In genomic region chr1:125519107-125519611, GRCm38 (mm10) we compare ENCODE assay signal across 9 mouse cellular contexts. TPM values are rescaled to one million over a fixed set of nuclear protein-coding genes. Genes with fewer than 3 reads are reported as not detected.
A peak's percentile ranks its signal among the peaks of the same experiment; 100 is the strongest.
DNase-seq lines count a peak whose midpoint lies in the region; ATAC-seq and TF ChIP-seq lines count a peak whose summit lies in the region.
"Had no signal": no experiment of that assay in that cellular context is flagged by ENCODE, and none has a peak within 500 bp of the region (broad histone marks: within the 10 kb centered on the region; RNA-seq: fewer than 3 reads in every experiment).

No protein-coding gene starts in this region.

- peak; percentile 57 for TF ChIP-seq CTCF in lung, embryonic 14.5 days (IDR thresholded peaks at IDR 0.05; ENCODE audit: low read depth)

- no peaks in the 10 kb centered on the region for H3K9me3 ChIP-seq in kidney, embryonic 15.5 days (replicated peaks)
- H3K9me3 ChIP-seq in lung, embryonic 14.5 days (ENCODE audit: low read depth, low read length): no peaks in the 10 kb centered on the region
- H3K9me3 ChIP-seq in hindbrain, embryonic 11.5 days (ENCODE audit: control insufficient read depth, low read length): no peaks in the 10 kb centered on the region
- H3K9me3 ChIP-seq: limb, embryonic 12.5 days had no signal

- H3K4me2 ChIP-seq in kidney, embryonic 15.5 days: no peak overlapping the region
- H3K4me2 ChIP-seq in lung, embryonic 14.5 days: no peak overlapping the region
- H3K4me2 ChIP-seq in hindbrain, embryonic 11.5 days (replicated peaks; ENCODE audit: low read depth, low read length): no peak overlapping the region
- H3K4me2 ChIP-seq: limb, embryonic 12.5 days had no signal

- no peak overlapping the region for H3K9ac ChIP-seq in kidney, embryonic 15.5 days
- no peak overlapping the region for H3K9ac ChIP-seq in lung, embryonic 14.5 days
- H3K9ac ChIP-seq in hindbrain, embryonic 11.5 days (ENCODE audit: low read depth, low read length): no peak overlapping the region
- H3K9ac ChIP-seq: limb, embryonic 12.5 days had no signal

- H3K27ac ChIP-seq in kidney, embryonic 15.5 days: no peak overlapping the region
- no peak overlapping the region for H3K27ac ChIP-seq in lung, embryonic 14.5 days (ENCODE audit: low read depth)
- H3K27ac ChIP-seq in hindbrain, embryonic 11.5 days (ENCODE audit: low read depth, low read length): no peak overlapping the region
- H3K27ac ChIP-seq: limb, embryonic 12.5 days had no signal

- H3K4me1 ChIP-seq in kidney, embryonic 15.5 days: no peaks in the 10 kb centered on the region
- H3K4me1 ChIP-seq in lung, embryonic 14.5 days (ENCODE audit: insufficient read depth): no peaks in the 10 kb centered on the region
- no peaks in the 10 kb centered on the region for H3K4me1 ChIP-seq in hindbrain, embryonic 11.5 days (replicated peaks; ENCODE audit: control insufficient read depth, insufficient read depth, low read length)
- H3K4me1 ChIP-seq: limb, embryonic 12.5 days had no signal

- DNase-seq in kidney, adult 11 months: peak; percentile 82
- peak; percentile 53 for DNase-seq in adipocyte (ENCODE audit: low spot score)
- peak; percentile 38 for DNase-seq in induced T-regulatory cell, adult 2 months (ENCODE audit: low read depth)
- DNase-seq in lung, embryonic 14.5 days: no peak
- DNase-seq in testis, postnatal 14 days (ENCODE audit: low spot score): peak; percentile 10
- no peak for DNase-seq in hindbrain, embryonic 11.5 days (ENCODE audit: low spot score)
- DNase-seq in left cerebral cortex, adult 18-20 months (ENCODE audit: low spot score in 2 of 2): no peak

- no peaks in the 10 kb centered on the region for H3K36me3 ChIP-seq in kidney, embryonic 15.5 days
- no peaks in the 10 kb centered on the region for H3K36me3 ChIP-seq in lung, embryonic 14.5 days (ENCODE audit: insufficient read depth)
- H3K36me3 ChIP-seq in hindbrain, embryonic 11.5 days (ENCODE audit: control insufficient read depth, insufficient read depth, low read length): no peaks in the 10 kb centered on the region
- H3K36me3 ChIP-seq: limb, embryonic 12.5 days had no signal

- no peaks in the 10 kb centered on the region for H3K27me3 ChIP-seq in kidney, embryonic 15.5 days
- H3K27me3 ChIP-seq in lung, embryonic 14.5 days (ENCODE audit: insufficient read depth, low read length): no peaks in the 10 kb centered on the region
- H3K27me3 ChIP-seq in hindbrain, embryonic 11.5 days (ENCODE audit: control insufficient read depth, insufficient read depth, low read length): no peaks in the 10 kb centered on the region
- H3K27me3 ChIP-seq: limb, embryonic 12.5 days had no signal

- no peak for ATAC-seq in kidney, embryonic 15.5 days (replicated peaks; ENCODE audit: low FRiP score)
- ATAC-seq in lung, embryonic 14.5 days (ENCODE audit: insufficient read depth): peak; percentile 35; the same call in 1 of the 2 replicates
- ATAC-seq in hindbrain, embryonic 11.5 days (ENCODE audit: low FRiP score): no peak

- no peak overlapping the region for H3K4me3 ChIP-seq in kidney, embryonic 15.5 days (replicated peaks)
- no peak overlapping the region for H3K4me3 ChIP-seq in lung, embryonic 14.5 days (ENCODE audit: low read depth, low read length)
- no peak overlapping the region for H3K4me3 ChIP-seq in hindbrain, embryonic 11.5 days (ENCODE audit: low read depth, low read length)
- H3K4me3 ChIP-seq: limb, embryonic 12.5 days had no signal

- 63% methylated on average over 5 of the region's 5 CpGs for WGBS in kidney, embryonic 15.5 days
- WGBS in lung, embryonic 14.5 days: 35% methylated on average over 5 of the region's 5 CpGs
- WGBS in hindbrain, embryonic 11.5 days: 61% methylated on average over 5 of the region's 5 CpGs

RNA-seq across cellular contexts. Expression of gene Slc35f5, which starts 41.2 kb away (rescaled TPM):
- polyA plus RNA-seq in kidney, embryonic 15.5 days (2015; fragmentation: Nextera tagmentation; extraction: Ambion mirVana): 51.9 and 53.0 TPM in 2 replicates
- 43.4 and 44.8 TPM in 2 replicates for polyA plus RNA-seq in lung, embryonic 14.5 days (2014; fragmentation: Nextera tagmentation; extraction: Ambion mirVana)
- polyA plus RNA-seq in hindbrain, embryonic 11.5 days (2014; fragmentation: Nextera tagmentation; extraction: Ambion mirVana): 28.2 and 29.3 TPM in 2 replicates
- total RNA-seq in left cerebral cortex, adult 18-20 months (2021): 10 to 100 TPM; 20.8 to 23.6 TPM

Comparison
In these comparisons a context has a peak if more than half of its experiments do, and no peak if none do; other contexts are left out.
1. DNase-seq: peak in kidney, adult 11 months (single experiment), adipocyte (single experiment), induced T-regulatory cell, adult 2 months (single experiment) and testis, postnatal 14 days (single experiment); none in lung, embryonic 14.5 days (single experiment), hindbrain, embryonic 11.5 days (single experiment) and left cerebral cortex, adult 18-20 months (0 of 2).